Mouse (Mus musculus) stomach, postnatal 0 days (tissue): Measurements from ENCODE around the gene Saysd1. TPM values are rescaled to one million over a fixed set of nuclear protein-coding genes. Genes with fewer than 3 reads are reported as not detected.

Source experiments
- ATAC-seq: fragments of 200-750 bp; cut with Nextera tagmentation; 2 replicates; pipeline ENCODE4 v1.8.0; 2017; ENCODE audit not compliant: low FRiP score, low TSS enrichment
- DNase-seq: peaks from one replicate; pipeline ENCODE4 v3.0.0-alpha.2; 2016; ENCODE audit warnings: low spot score
- H3K27ac ChIP-seq: fragments of 300-500 bp; sonication (generic); replicated peaks from 2 replicates; pipeline ENCODE4 v1.5.1; 2014; ENCODE audit warnings: mild to moderate bottlenecking, control low read depth
- H3K27me3 ChIP-seq: fragments of 300-500 bp; sonication (generic); 2 replicates; pipeline ENCODE4 v1.6.1; 2014; ENCODE audit warnings: low read length; ENCODE audit not compliant: control insufficient read depth, insufficient read depth
- H3K36me3 ChIP-seq: fragments of 300-500 bp; sonication (generic); 2 replicates; pipeline ENCODE4 v1.6.1; 2014; ENCODE audit warnings: low read length, mixed read lengths; ENCODE audit not compliant: control insufficient read depth, insufficient read depth
- H3K4me1 ChIP-seq: fragments of 300-500 bp; sonication (generic); replicated peaks from 2 replicates; pipeline ENCODE4 v1.6.1; 2014; ENCODE audit warnings: antibody characterized with exemption; ENCODE audit not compliant: control insufficient read depth, insufficient read depth
- H3K4me2 ChIP-seq: fragments of 300-500 bp; sonication (generic); replicated peaks from 2 replicates; pipeline ENCODE4 v1.6.1; 2014; ENCODE audit warnings: low read depth, mild to moderate bottlenecking, control low read depth, moderate library complexity
- H3K4me3 ChIP-seq: fragments of 300-500 bp; sonication (generic); 2 replicates; pipeline ENCODE4 v1.5.1; 2014; ENCODE audit warnings: low read depth, low read length, control low read depth
- H3K9ac ChIP-seq: fragments of 300-500 bp; sonication (generic); 2 replicates; pipeline ENCODE4 v1.6.1; 2014; ENCODE audit warnings: mild to moderate bottlenecking, low read length, control low read depth, mixed read lengths
- H3K9me3 ChIP-seq: fragments of 300-500 bp; sonication (generic); 2 replicates; pipeline ENCODE4 v1.6.1; 2016; ENCODE audit warnings: low read length; ENCODE audit not compliant: control insufficient read depth
- CTCF ChIP-seq: IDR thresholded peaks from 2 replicates; pipeline ENCODE4 v1.5.1; 2016; ENCODE audit warnings: antibody characterized with exemption, low read depth, mild to moderate bottlenecking, moderate library complexity
- EP300 ChIP-seq: optimal IDR thresholded peaks from 2 replicates; pipeline ENCODE3; 2016; ENCODE audit warnings: antibody characterized with exemption
- WGBS: fragments of 180-500 bp; shearing (Covaris S2); extraction: QIAGEN DNeasy Blood & Tissue Kit; methylation state at CpG from one replicate; pipeline ENCODE4 v1.1.7; 2014; 5-methylcytosine and 5-hydroxymethylcytosine counted together
- polyA plus RNA-seq: library from polyadenylated mRNA; unstranded; fragments of >200 nt; fragmentation: Nextera tagmentation; extraction: Ambion mirVana; gene quantifications from 2 replicates; pipeline ENCODE4 v1.2.1, GENCODE M21; 2015

The Saysd1 gene
- polyA plus RNA-seq, 1 experiment from 2014 or later = 14.2 TPM

- Histone ChIP-seq H3K27me3 (no peaks in the 10 kb centered on the region), H3K27ac (peak overlapping the region; percentile 13), H3K9ac (no peak overlapping the region), H3K4me1 (no peaks in the 10 kb centered on the region), H3K36me3 (no peaks in the 10 kb centered on the region), H3K4me2 (no peak overlapping the region), H3K4me3 (no peak overlapping the region), H3K9me3 (no peaks in the 10 kb centered on the region)
- DNase-seq = peak; percentile 74
- TF ChIP-seq CTCF = no peak
- TF ChIP-seq EP300 = no peak
- 67% methylated on average over 22 of the region's 22 CpGs for WGBS
- ATAC-seq = peak; percentile 76
These were observed 11.1 kb upstream of the Saysd1 start for GRCm38 (mm10) chr14:20149127-20150080.

- H3K36me3 ChIP-seq = no peaks in the 10 kb centered on the region; the same call in 1 of the 2 replicates
- peak; percentile 72 for ATAC-seq
- H3K4me1 ChIP-seq = no peaks in the 10 kb centered on the region
- TF ChIP-seq EP300 (no peak), CTCF (no peak)
- peak overlapping the region; percentile 13 for H3K27ac ChIP-seq
- no peak overlapping the region for H3K9ac ChIP-seq
- 59% methylated on average over 11 of the region's 11 CpGs for WGBS
- no peaks in the 10 kb centered on the region for H3K27me3 ChIP-seq
- H3K4me3 ChIP-seq = no peak overlapping the region
- no peaks in the 10 kb centered on the region for H3K9me3 ChIP-seq
- H3K4me2 ChIP-seq = no peak overlapping the region
- no peak for DNase-seq
These were observed 10.2 kb upstream of the Saysd1 start for GRCm38 (mm10) chr14:20148514-20148913.

- DNase-seq = no peak
- ATAC-seq = no peak
- WGBS = 72% methylated on average over 7 of the region's 7 CpGs
- Histone ChIP-seq H3K27ac (no peak overlapping the region), H3K4me2 (no peak overlapping the region), H3K27me3 (no peaks in the 10 kb centered on the region), H3K4me3 (no peak overlapping the region), H3K36me3 (no peaks in the 10 kb centered on the region; the same call in 1 of the 2 replicates), H3K4me1 (no peaks in the 10 kb centered on the region), H3K9me3 (no peaks in the 10 kb centered on the region), H3K9ac (no peak overlapping the region)
- TF ChIP-seq CTCF (no peak), EP300 (no peak)
These were observed 9.5 kb upstream of the Saysd1 start for GRCm38 (mm10) chr14:20147854-20148253.

DNA sequence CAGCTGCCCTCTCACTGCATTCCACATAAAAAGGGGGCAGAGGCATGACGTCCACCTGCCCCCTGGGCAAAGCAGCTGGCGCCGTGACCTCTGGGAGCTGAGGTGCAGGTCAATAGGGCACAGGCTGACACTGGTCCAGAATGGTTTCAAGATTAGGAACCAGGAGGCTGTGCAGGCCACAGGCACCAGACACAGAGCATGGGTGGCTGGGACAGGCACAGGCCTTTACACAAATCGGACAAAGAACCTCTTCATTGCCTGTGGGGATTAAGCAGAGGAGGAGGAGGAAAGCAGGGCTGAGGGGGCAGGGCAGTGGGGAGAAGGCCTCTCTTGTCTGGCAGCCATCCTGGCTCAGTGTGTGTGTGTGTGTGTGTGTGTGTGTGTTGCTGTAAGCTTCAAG lies 5.8 kb upstream of the Saysd1 start:
- no peak overlapping the region for H3K9ac ChIP-seq
- no peaks in the 10 kb centered on the region; the same call in 1 of the 2 replicates for H3K36me3 ChIP-seq
- WGBS = 65% methylated on average over 4 of the region's 4 CpGs
- H3K4me3 ChIP-seq = no peak overlapping the region
- H3K4me2 ChIP-seq = no peak overlapping the region
- H3K9me3 ChIP-seq = no peaks in the 10 kb centered on the region
- no peaks in the 10 kb centered on the region for H3K27me3 ChIP-seq
- ATAC-seq (no peak), DNase-seq (no peak)
- no peak for TF ChIP-seq EP300
- no peak for TF ChIP-seq CTCF
- H3K4me1 ChIP-seq = no peaks in the 10 kb centered on the region
- H3K27ac ChIP-seq = no peak overlapping the region

DNA sequence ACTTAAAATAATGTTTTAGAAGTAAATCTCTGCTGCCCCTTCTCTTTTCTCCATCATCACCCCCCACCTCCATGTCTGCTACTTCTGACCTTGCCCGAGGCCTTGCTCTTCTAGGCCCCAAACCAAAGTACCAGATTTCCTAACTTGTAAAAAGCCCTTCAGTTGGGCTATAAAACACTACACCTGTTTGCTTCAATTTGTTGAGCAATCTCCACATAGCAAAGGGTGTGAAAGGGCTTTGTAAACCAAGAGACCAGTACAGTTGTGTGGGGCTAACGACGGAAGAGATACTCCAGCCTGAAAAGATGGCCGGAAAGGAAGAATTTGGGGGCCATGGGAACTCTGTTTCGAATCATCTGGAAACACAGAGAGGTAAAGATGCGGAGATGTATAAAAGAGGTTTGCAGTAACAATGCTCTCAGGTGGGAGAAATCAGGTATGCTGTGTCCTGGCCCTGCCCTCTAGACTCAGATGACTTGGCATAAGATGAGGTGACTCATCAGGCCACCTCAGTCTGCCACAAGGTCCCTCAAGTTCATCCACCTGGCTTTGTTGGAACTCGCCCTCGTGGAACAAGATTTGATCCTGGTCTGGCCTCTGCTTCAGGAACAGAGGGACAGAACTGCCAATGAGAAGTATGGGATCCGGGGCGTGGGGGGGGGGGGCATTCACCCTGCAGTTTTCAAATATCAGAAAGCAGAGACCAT lies 3.2 kb downstream of the Saysd1 start:
- H3K4me2 ChIP-seq = no peak overlapping the region
- DNase-seq (peak; percentile 32), ATAC-seq (peak; percentile 80)
- 65% methylated on average over 10 of the region's 10 CpGs for WGBS
- H3K27me3 ChIP-seq = no peaks in the 10 kb centered on the region
- no peak for TF ChIP-seq CTCF
- H3K27ac ChIP-seq = 0 out of 2 replicates have a peak overlapping the region, but pooled peaks have one; percentile 24
- no peaks in the 10 kb centered on the region for H3K36me3 ChIP-seq
- H3K9me3 ChIP-seq = no peaks in the 10 kb centered on the region
- H3K9ac ChIP-seq = no peak overlapping the region
- no peaks in the 10 kb centered on the region for H3K4me1 ChIP-seq
- H3K4me3 ChIP-seq = no peak overlapping the region
